Mouse (Mus musculus): Measurements from ENCODE around the gene Cited2. TPM values are rescaled to one million over a fixed set of nuclear protein-coding genes. Genes with fewer than 3 reads are reported as not detected.

Gene Cited2
- polyA plus RNA-seq, 1 experiment: 476 TPM

DNA sequence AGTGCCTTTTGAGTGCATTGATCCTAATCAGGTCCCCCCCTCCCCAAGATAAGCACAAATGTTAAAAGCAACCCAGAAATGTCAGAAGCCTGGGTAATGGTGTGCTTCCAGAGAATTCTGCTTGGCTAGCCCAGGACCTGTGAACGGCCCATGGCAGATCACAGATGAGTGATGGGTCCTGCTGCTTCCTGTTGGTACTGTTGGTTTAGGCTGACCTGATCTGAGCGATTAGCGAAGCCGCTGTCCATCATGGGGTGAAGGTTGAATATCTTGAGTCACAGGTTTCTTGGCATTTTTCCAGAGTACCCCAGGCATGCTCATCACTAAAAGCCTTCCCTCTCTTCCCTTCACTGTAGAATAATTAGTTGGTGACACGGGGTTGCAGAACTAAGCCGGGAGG lies 6.5 kb downstream of the Cited2 start:
- peaks cover 20% of the 10 kb centered on the region for H3K36me3 ChIP-seq (replicated peaks; ENCODE audit: low read length)
- H3K9me3 ChIP-seq: no peaks in the 10 kb centered on the region
- no peak overlapping the region for H3K4me3 ChIP-seq (replicated peaks)
- no peaks in the 10 kb centered on the region for H3K27me3 ChIP-seq (replicated peaks)
- TF ChIP-seq FLI1 (IDR thresholded peaks at IDR 0.05; ENCODE audit: low read length): no peak
- TF ChIP-seq GATA1 (IDR thresholded peaks at IDR 0.05; ENCODE audit: borderline replicate concordance, low read length): no peak
- H3K4me1 ChIP-seq: peaks cover 34% of the 10 kb centered on the region

DNA sequence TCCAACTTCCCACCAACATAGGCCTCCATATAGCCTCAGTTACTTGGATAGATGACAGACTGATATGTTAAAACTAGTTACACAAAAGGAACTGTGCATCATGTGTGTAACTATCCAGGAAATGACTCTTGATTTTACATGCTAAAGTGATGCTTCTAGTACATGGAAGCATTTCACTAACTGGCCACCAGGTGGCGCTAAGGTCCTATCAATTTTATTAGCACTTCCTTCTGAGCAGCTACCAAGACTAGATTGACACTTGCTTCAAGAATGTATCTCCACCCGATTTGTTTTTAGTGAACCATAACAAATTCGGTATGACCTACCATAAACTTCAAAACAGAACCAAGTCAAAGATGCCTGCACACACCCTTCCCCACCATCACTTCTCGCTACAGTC lies 10.0 kb downstream of the Cited2 start:
- Histone ChIP-seq H3K36me3 (replicated peaks; ENCODE audit: low read length) (no peaks in the 10 kb centered on the region), H3K4me1 (peaks cover 6% of the 10 kb centered on the region; the same call in 1 of the 2 replicates), H3K9me3 (no peaks in the 10 kb centered on the region), H3K27me3 (replicated peaks) (no peaks in the 10 kb centered on the region), H3K4me3 (replicated peaks) (no peak overlapping the region)
- TF ChIP-seq FLI1 (IDR thresholded peaks at IDR 0.05; ENCODE audit: low read length): no peak

DNA sequence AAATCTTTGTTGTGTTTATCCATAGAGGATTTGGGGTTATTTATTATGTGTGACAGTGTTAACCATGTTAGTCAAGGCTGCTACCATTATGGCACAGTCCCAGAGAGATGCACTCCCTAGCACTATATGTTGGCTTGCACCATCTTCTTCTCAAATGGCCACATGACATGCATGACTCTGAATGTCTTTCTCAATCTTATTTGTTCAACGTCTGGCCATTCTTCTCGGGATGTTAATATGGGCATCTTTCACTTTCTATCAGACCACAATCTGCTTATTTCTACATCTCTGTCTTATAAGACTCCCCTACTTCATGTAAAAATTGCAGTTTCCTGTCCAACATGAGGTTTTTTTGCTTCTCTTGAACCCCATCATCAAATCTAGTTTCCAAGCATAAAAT lies 19.6 kb downstream of the Cited2 start:
- H3K36me3 ChIP-seq (replicated peaks; ENCODE audit: low read length): no peaks in the 10 kb centered on the region
- H3K27me3 ChIP-seq (replicated peaks): no peaks in the 10 kb centered on the region
- no peaks in the 10 kb centered on the region for H3K4me1 ChIP-seq
- no peak overlapping the region for H3K4me3 ChIP-seq (replicated peaks)
- TF ChIP-seq FLI1 (IDR thresholded peaks at IDR 0.05; ENCODE audit: low read length) (no peak), GATA1 (IDR thresholded peaks at IDR 0.05; ENCODE audit: borderline replicate concordance, low read length) (no peak)
- H3K9me3 ChIP-seq: peaks cover 23% of the 10 kb centered on the region

DNA sequence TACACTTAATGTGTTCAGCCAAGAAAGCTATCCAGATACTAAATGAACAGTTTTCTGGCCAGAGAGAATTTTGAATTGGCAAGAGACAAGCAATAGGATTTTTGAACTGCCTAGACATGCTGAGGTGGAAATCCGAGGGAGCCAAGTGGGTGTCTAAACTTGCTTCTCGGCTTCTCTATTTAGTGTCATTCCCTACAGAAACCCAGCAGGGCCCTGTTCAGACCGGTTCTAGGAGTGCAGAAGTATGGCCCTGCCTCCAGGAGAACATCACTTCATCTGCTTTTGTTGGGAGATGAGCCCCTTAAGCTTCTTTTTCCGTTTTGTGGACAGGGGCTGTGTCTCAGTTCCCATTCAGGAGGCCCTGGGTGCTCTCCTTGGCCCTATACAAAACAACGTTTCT lies 29.5 kb downstream of the Cited2 start:
- Histone ChIP-seq H3K27me3 (replicated peaks) (no peaks in the 10 kb centered on the region), H3K36me3 (replicated peaks; ENCODE audit: low read length) (no peaks in the 10 kb centered on the region), H3K9me3 (peaks cover 13% of the 10 kb centered on the region), H3K4me1 (no peaks in the 10 kb centered on the region), H3K4me3 (replicated peaks) (no peak overlapping the region)
- TF ChIP-seq FLI1 (IDR thresholded peaks at IDR 0.05; ENCODE audit: low read length) (no peak), GATA1 (IDR thresholded peaks at IDR 0.05; ENCODE audit: borderline replicate concordance, low read length) (no peak)

DNA sequence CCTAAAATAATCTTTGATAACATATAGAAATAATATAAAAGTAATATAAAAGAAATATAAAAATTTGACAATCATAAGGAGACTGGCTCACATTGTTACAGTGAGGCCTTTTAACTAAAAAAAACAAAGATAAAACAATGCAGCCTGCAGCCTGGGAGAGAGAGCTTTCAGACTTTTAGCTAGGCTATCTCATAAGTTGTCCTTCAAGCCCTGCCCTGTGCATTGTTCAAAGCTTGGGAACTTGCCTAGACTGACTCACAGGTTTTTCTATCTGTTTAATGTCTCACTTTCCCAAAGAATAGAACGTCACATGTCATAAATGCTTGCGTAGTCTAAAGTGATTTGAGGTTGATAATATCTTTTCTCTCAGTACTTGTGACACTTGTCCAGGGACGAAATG lies 36.8 kb downstream of the Cited2 start:
- no peaks in the 10 kb centered on the region for H3K4me1 ChIP-seq
- no peak overlapping the region for H3K4me3 ChIP-seq (replicated peaks)
- TF ChIP-seq FLI1 (IDR thresholded peaks at IDR 0.05; ENCODE audit: low read length) (no peak), GATA1 (IDR thresholded peaks at IDR 0.05; ENCODE audit: borderline replicate concordance, low read length) (no peak)
- no peaks in the 10 kb centered on the region for H3K36me3 ChIP-seq (replicated peaks; ENCODE audit: low read length)
- H3K9me3 ChIP-seq: peaks cover 23% of the 10 kb centered on the region
- H3K27me3 ChIP-seq (replicated peaks): peaks cover 2% of the 10 kb centered on the region

DNA sequence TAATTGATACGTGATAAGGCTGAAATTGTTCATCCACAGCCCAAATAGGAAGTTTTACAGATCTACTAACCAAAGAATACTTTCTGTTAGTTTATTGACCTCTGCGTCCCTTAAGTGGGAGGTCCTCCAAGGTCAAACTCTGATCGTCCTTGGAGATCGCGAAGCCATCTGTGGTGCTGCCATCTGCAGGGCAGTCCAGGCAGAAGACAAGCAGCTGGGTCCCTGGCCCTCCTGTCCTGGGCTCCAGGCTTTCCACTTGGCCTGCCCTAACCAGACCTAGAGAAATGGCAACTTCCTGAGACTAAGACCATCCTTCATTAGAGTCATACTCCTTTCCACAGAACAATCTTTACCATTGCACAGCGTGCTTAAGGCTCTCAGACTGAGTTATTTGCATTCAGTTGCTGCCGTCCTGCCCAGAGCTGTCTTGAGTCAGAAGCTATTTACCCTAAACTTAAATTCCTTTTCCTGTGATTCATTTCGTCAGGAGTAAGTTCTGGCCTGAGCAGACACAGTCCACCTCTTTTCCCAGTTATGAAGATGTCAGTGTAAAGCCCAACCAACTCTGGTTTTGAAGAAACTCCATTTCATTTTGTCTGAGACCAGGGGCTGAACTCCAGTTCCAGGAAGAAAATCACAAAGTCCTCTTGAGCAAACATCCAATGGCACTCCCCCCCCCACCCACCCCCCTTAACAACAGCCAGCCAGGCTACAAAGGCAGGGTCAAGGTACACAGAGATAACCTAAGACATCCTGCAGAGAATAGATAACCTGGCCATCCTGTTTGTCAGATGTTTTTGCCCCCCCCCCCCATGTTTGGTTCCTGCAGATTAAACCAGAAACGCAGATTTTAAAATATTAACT lies 38.0 kb downstream of the Cited2 start:
- no peaks in the 10 kb centered on the region for H3K4me1 ChIP-seq
- peaks cover 13% of the 10 kb centered on the region for H3K9me3 ChIP-seq
- TF ChIP-seq FLI1 (IDR thresholded peaks at IDR 0.05; ENCODE audit: low read length) (no peak), GATA1 (IDR thresholded peaks at IDR 0.05; ENCODE audit: borderline replicate concordance, low read length) (no peak)
- H3K36me3 ChIP-seq (replicated peaks; ENCODE audit: low read length): no peaks in the 10 kb centered on the region
- peaks cover 2% of the 10 kb centered on the region for H3K27me3 ChIP-seq (replicated peaks)
- no peak overlapping the region for H3K4me3 ChIP-seq (replicated peaks)

DNA sequence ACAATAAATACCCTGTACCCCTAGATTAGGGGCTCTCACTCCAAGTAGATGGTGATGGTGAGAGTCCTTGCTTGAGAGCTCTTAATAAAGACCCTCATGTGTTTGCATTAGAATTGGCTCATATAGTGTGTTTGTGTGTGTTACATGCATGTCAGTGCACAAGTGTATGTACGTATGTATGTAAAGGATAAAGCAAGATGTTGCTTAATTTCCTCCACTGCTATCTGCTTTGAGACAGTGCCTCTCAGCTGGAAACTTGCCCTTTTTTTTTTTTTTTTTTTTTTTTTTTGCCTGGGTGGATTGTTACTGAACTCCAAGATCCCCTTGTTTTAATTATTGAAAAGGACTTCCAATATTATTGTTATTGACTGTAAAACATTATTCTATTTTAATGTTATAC lies 38.6 kb downstream of the Cited2 start:
- no peak for TF ChIP-seq GATA1 (IDR thresholded peaks at IDR 0.05; ENCODE audit: borderline replicate concordance, low read length)
- TF ChIP-seq FLI1 (IDR thresholded peaks at IDR 0.05; ENCODE audit: low read length): no peak
- Histone ChIP-seq H3K27me3 (replicated peaks) (peaks cover 2% of the 10 kb centered on the region), H3K4me3 (replicated peaks) (no peak overlapping the region), H3K4me1 (no peaks in the 10 kb centered on the region), H3K9me3 (peaks cover 12% of the 10 kb centered on the region), H3K36me3 (replicated peaks; ENCODE audit: low read length) (no peaks in the 10 kb centered on the region)

DNA sequence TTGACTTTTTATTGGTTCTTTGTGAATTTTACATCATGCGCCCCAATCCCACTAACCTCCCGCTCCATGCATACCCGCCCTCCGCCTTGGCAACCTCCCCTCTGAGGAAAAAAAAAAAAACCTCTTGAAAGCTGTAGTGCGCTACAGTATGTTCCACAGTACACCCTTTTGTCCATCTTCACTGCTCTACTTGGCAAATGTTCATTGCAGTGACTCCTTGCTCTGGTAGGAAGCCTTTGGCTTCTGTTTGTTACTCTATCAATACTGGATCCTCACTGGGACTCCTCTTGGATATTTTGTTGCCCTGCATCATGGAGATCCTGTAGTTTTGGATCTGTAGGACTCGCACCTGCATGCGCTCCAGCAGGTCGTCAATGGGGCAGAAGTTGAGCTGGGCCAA lies 39.9 kb downstream of the Cited2 start:
- Histone ChIP-seq H3K27me3 (replicated peaks) (peaks cover 2% of the 10 kb centered on the region), H3K4me1 (no peaks in the 10 kb centered on the region)

DNA sequence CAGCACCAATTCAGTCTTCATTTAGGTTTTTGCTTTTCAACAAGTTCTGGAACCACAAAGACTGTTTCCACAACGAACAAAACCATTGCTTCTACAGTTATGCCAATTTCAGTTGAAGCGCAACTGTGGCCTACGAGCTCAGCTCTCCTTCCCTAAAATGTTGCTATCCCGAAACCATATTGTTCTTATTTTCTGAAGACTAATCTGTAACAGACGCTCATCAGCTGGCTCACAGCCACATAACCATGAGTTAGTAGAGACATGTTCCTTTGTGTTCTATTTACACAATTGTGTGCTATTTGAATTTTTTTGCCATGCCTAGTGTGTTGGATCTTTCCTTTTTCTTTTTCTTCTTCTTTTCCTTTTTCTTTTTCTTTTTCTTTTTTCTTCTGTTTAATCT lies 46.8 kb downstream of the Cited2 start:
- H3K4me3 ChIP-seq (replicated peaks): no peak overlapping the region
- H3K9me3 ChIP-seq: no peaks in the 10 kb centered on the region
- no peak for TF ChIP-seq GATA1 (IDR thresholded peaks at IDR 0.05; ENCODE audit: borderline replicate concordance, low read length)
- no peak for TF ChIP-seq FLI1 (IDR thresholded peaks at IDR 0.05; ENCODE audit: low read length)
- no peaks in the 10 kb centered on the region for H3K36me3 ChIP-seq (replicated peaks; ENCODE audit: low read length)
- no peaks in the 10 kb centered on the region for H3K27me3 ChIP-seq (replicated peaks)
- peaks cover 9% of the 10 kb centered on the region for H3K4me1 ChIP-seq

More for the DNA sequence above, 39.9 kb downstream of the Cited2 start:
- TF ChIP-seq FLI1 (IDR thresholded peaks at IDR 0.05; ENCODE audit: low read length) (no peak), GATA1 (IDR thresholded peaks at IDR 0.05; ENCODE audit: borderline replicate concordance, low read length) (no peak)
- Histone ChIP-seq H3K9me3 (peaks cover 6% of the 10 kb centered on the region), H3K36me3 (replicated peaks; ENCODE audit: low read length) (no peaks in the 10 kb centered on the region), H3K4me3 (replicated peaks) (no peak overlapping the region)

DNA sequence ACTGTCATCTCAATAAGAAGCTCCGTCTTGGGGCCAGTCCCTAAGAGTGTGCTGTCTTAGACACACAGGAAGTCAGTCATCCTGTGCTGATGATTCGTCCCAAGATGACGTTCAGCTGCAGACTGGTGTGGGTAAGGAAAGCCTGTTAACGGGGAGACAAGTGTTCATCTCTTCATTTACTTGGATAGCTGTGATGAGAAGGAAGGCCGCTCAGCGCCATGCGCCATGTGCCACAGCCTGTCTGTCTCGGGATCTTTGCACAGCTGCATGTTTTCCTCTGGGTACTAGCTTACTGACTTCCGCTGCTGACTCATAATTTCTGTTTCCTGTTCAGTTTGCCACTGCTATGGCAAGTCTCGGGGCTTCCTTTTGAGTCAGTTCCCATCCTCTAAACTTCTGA lies 49.3 kb downstream of the Cited2 start:
- no peaks in the 10 kb centered on the region for H3K9me3 ChIP-seq
- peak overlapping the region; percentile 87 for H3K4me3 ChIP-seq (replicated peaks)
- peaks cover 15% of the 10 kb centered on the region for H3K4me1 ChIP-seq
- TF ChIP-seq GATA1 (IDR thresholded peaks at IDR 0.05; ENCODE audit: borderline replicate concordance, low read length) (no peak), FLI1 (IDR thresholded peaks at IDR 0.05; ENCODE audit: low read length) (no peak)
- H3K27me3 ChIP-seq (replicated peaks): peaks cover 6% of the 10 kb centered on the region
- no peaks in the 10 kb centered on the region for H3K36me3 ChIP-seq (replicated peaks; ENCODE audit: low read length)

Data from megakaryocyte, embryonic 14.5 days (primary cell).